Mouse (Mus musculus) liver, embryonic 14.5 days (tissue): ENCODE results near the gene Acox1.

Experiments
- CTCF ChIP-seq: IDR thresholded peaks from 2 replicates; pipeline ENCODE4 v1.5.1; 2016; ENCODE audit warnings: antibody characterized with exemption, low read depth, control low read depth
- EP300 ChIP-seq: IDR thresholded peaks from 2 replicates; pipeline ENCODE4 v1.6.1; 2016; ENCODE audit warnings: antibody characterized with exemption, low read depth

DNA sequence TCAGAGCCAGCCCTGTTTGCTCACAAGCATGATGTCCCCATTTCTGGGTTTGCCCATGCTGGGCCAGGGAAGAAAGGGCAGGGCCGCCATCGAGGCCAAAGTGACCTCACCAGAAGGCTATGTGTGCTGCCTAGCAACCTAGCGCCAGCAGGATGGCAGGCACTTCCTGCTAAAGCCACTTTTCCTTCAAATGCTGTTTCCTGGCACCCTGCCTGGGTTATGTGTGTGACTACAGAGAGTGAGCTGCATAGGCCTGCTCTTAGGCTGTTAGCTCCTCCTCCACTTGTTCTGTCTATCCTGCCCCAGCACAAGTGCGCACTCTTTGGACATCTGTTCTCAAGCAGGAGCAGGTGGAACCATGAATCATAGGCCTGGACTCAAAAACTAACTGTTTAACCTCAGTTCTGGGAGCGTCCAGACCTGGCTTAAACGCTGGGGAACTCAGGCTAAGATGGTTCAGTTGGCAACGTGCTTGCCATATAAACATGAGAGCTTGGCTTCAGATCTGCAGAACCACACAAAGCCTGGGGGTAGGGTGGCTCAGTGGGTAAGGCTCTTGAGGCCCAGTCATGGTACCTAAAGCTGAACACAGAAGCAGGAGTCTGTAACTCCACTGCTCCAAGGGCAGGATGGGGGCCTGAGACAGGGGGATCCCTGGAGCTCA is 20.0 kb upstream of the Acox1 start:
- TF ChIP-seq CTCF (no peak), EP300 (no peak)
